Mouse (Mus musculus): Measurements from ENCODE around the gene Abhd11. TPM values are rescaled to one million over a fixed set of nuclear protein-coding genes. Genes with fewer than 3 reads are reported as not detected.

Gene Abhd11
- total RNA-seq, 2 experiments from 2014 or later: 61.4 to 65.0 TPM

Other genes starting within 250 kb of the Abhd11 start
- gene Tmem270, start 102.4 kb upstream of the Abhd11 start, total RNA-seq (2021): not detected
- gene Cldn13, start 93.6 kb upstream of the Abhd11 start, total RNA-seq (2021): not detected
- 1 to 10 TPM; 5.7 to 5.9 TPM for gene Mettl27, start 76.8 kb upstream of the Abhd11 start, total RNA-seq (2021)
- gene Cldn4, start 62.2 kb upstream of the Abhd11 start, total RNA-seq (2021): under 1 TPM; 0.14 to 0.59 TPM
- 1 to 10 TPM in 1 of 2 experiments, under 1 TPM in 1; 0.22 to 1.4 TPM for gene Cldn3, start 22.9 kb upstream of the Abhd11 start, total RNA-seq (2021)
- 1 to 10 TPM; 2.6 to 4.3 TPM for gene Stx1a, start 14.3 kb downstream of the Abhd11 start, total RNA-seq (2021)
- gene Dnajc30, start 55.0 kb downstream of the Abhd11 start, total RNA-seq (2021): 10 to 100 TPM; 25.9 to 26.2 TPM
- gene Bud23, start 55.8 kb downstream of the Abhd11 start, total RNA-seq (2021): 10 to 100 TPM; 24.9 to 26.8 TPM
- 1 to 10 TPM in 1 of 2 experiments, under 1 TPM in 1; 0.98 to 1.2 TPM for gene Vps37d, start 69.1 kb downstream of the Abhd11 start, total RNA-seq (2021)
- 10 to 100 TPM; 16.5 to 28.8 TPM for gene Mlxipl, start 80.7 kb downstream of the Abhd11 start, total RNA-seq (2021)
- gene Tbl2, start 140.5 kb downstream of the Abhd11 start, total RNA-seq (2021): 10 to 100 TPM; 12.3 to 13.5 TPM
- gene Bcl7b, start 159.1 kb downstream of the Abhd11 start, total RNA-seq (2021): 10 to 100 TPM; 30.0 to 33.1 TPM
- gene Baz1b, start 178.1 kb downstream of the Abhd11 start, total RNA-seq (2021): 10 to 100 TPM; 43.1 to 44.9 TPM
- gene Fzd9, start 242.1 kb downstream of the Abhd11 start, total RNA-seq (2021): under 1 TPM; 0.29 to 0.55 TPM